8 mouse cellular contexts compared by ENCODE assay signal in genomic region chr13:98815147-98815785, GRCm38 (mm10). TPM values are rescaled to one million over a fixed set of nuclear protein-coding genes. Genes with fewer than 3 reads are reported as not detected.
DNase-seq lines count a peak whose midpoint lies in the region; ATAC-seq and TF ChIP-seq lines count a peak whose summit lies in the region.

Fcho2 (minus strand) TSS chr13:98815449.

- no peaks in the 10 kb centered on the region for H3K36me3 ChIP-seq in G1E (replicated peaks)
- H3K36me3 ChIP-seq in forebrain, postnatal 0 days (ENCODE audit: insufficient read depth) = no peaks in the 10 kb centered on the region
- no peaks in the 10 kb centered on the region for H3K36me3 ChIP-seq in lung, embryonic 15.5 days

- no peak; the same call in 1 of the 2 replicates for TF ChIP-seq CTCF in G1E (IDR thresholded peaks at IDR 0.05; ENCODE audit: low read depth, low read length)
- peak; percentile 93 for TF ChIP-seq CTCF in forebrain, postnatal 0 days (IDR thresholded peaks at IDR 0.05; ENCODE audit: low read depth)

- peaks cover 31% of the 10 kb centered on the region for H3K4me1 ChIP-seq in G1E (ENCODE audit: insufficient read depth, low read depth, low read length)
- H3K4me1 ChIP-seq in forebrain, postnatal 0 days (ENCODE audit: insufficient read depth) = peaks cover 9% of the 10 kb centered on the region; the same call in 1 of the 2 replicates
- H3K4me1 ChIP-seq in lung, embryonic 15.5 days = peaks cover 27% of the 10 kb centered on the region

- ATAC-seq in G1E (ENCODE audit: extremely low read depth, insufficient number of reproducible peaks, low FRiP score, poor library complexity, severe bottlenecking) = peak; percentile 83
- ATAC-seq in forebrain, postnatal 0 days = peak; percentile 95
- peak; percentile 97 for ATAC-seq in lung, embryonic 15.5 days (ENCODE audit: borderline replicate concordance, extremely low read depth, low FRiP score, low TSS enrichment)

- DNase-seq in G1E (ENCODE audit: low spot score) = peak; percentile 77
- DNase-seq in cerebellum, adult 18-20 months = peak; percentile 91 to 98
- DNase-seq in forebrain, postnatal 0 days = peak; percentile 96
- DNase-seq in heart, postnatal 4 days = peak; percentile 99
- DNase-seq in layer of hippocampus, adult 8-10 months (ENCODE audit: low spot score in 2 of 2) = peak; percentile 93 to 96
- peak; percentile 99 for DNase-seq in ovary, adult 18-20 months (ENCODE audit: low spot score)
- peak; percentile 93 for DNase-seq in thymus, postnatal 0 days (ENCODE audit: low spot score)

- H3K27me3 ChIP-seq in G1E (ENCODE audit: insufficient read depth, low read length) = no peaks in the 10 kb centered on the region; the same call in 1 of the 2 replicates
- H3K27me3 ChIP-seq in forebrain, postnatal 0 days (ENCODE audit: insufficient read depth, low read length) = no peaks in the 10 kb centered on the region
- no peaks in the 10 kb centered on the region for H3K27me3 ChIP-seq in lung, embryonic 15.5 days

- no peaks in the 10 kb centered on the region for H3K9me3 ChIP-seq in G1E (replicated peaks)
- no peaks in the 10 kb centered on the region for H3K9me3 ChIP-seq in forebrain, postnatal 0 days (ENCODE audit: low read length)
- no peaks in the 10 kb centered on the region for H3K9me3 ChIP-seq in lung, embryonic 15.5 days

- H3K9ac ChIP-seq in forebrain, postnatal 0 days = peak within 1 kb of the TSS; percentile 85
- peak within 1 kb of the TSS; percentile 93 for H3K9ac ChIP-seq in lung, embryonic 15.5 days

- peak within 1 kb of the TSS; percentile 86 for H3K27ac ChIP-seq in forebrain, postnatal 0 days (ENCODE audit: low read depth, low read length)
- peak within 1 kb of the TSS; percentile 98 for H3K27ac ChIP-seq in lung, embryonic 15.5 days

- peak within 1 kb of the TSS; percentile 86 for H3K4me3 ChIP-seq in G1E (ENCODE audit: low read depth, low read length)
- peak within 1 kb of the TSS; percentile 94 for H3K4me3 ChIP-seq in forebrain, postnatal 0 days (ENCODE audit: low read depth, low read length)
- peak within 1 kb of the TSS; percentile 84 for H3K4me3 ChIP-seq in lung, embryonic 15.5 days

- WGBS in forebrain, postnatal 0 days = under 1% methylated on average over 41 of the region's 61 CpGs
- WGBS in lung, embryonic 15.5 days = under 1% methylated on average over 58 of the region's 61 CpGs

- H3K4me2 ChIP-seq in forebrain, postnatal 0 days (ENCODE audit: low read depth) = peak within 1 kb of the TSS; percentile 56
- peak within 1 kb of the TSS; percentile 53 for H3K4me2 ChIP-seq in lung, embryonic 15.5 days

RNA-seq across cellular contexts. Expression of gene Fcho2, which starts in this region (rescaled TPM):
- total RNA-seq in G1E (2014; fragmentation: Nextera tagmentation) (73.2 and 105 TPM in 2 replicates), G1E (2017) (26.5 and 30.7 TPM in 2 replicates)
- 4.8 and 5.0 TPM in 2 replicates for polyA plus RNA-seq in G1E (2012)
- 19.9 and 25.1 TPM in 2 replicates for total RNA-seq in forebrain, postnatal 0 days (2014; rRNA removed)
- 9.5 and 14.1 TPM in 2 replicates for polyA plus RNA-seq in forebrain, postnatal 0 days (2015; fragmentation: Nextera tagmentation; extraction: Ambion mirVana)
- 10 to 100 TPM; 35.3 to 36.0 TPM for total RNA-seq in heart, postnatal 4 days (2021)
- 10 to 100 TPM; 39.9 to 52.4 (median 43.7) TPM for total RNA-seq in layer of hippocampus, adult 8-10 months (2022)
- polyA plus RNA-seq in lung, embryonic 15.5 days (2015; fragmentation: Nextera tagmentation; extraction: Ambion mirVana) = 40.5 and 43.1 TPM in 2 replicates
- polyA plus RNA-seq in thymus, postnatal 0 days (2015; fragmentation: Nextera tagmentation; extraction: Ambion mirVana) = 14.5 and 16.9 TPM in 2 replicates

Comparison
In these comparisons a context has a peak if more than half of its experiments do, and no peak if none do; other contexts are left out.
1. Peak in every context shown above with its lines: DNase-seq, ATAC-seq, H3K4me3 ChIP-seq and H3K27ac ChIP-seq.